Mouse (Mus musculus): Measurements from ENCODE around the gene Baiap2. TPM values are rescaled to one million over a fixed set of nuclear protein-coding genes. Genes with fewer than 3 reads are reported as not detected.
A peak's percentile ranks its signal among the peaks of the same experiment; 100 is the strongest.

Gene Baiap2
- polyA plus RNA-seq, 1 experiment from 2014 or later, result 10.1 TPM

DNA sequence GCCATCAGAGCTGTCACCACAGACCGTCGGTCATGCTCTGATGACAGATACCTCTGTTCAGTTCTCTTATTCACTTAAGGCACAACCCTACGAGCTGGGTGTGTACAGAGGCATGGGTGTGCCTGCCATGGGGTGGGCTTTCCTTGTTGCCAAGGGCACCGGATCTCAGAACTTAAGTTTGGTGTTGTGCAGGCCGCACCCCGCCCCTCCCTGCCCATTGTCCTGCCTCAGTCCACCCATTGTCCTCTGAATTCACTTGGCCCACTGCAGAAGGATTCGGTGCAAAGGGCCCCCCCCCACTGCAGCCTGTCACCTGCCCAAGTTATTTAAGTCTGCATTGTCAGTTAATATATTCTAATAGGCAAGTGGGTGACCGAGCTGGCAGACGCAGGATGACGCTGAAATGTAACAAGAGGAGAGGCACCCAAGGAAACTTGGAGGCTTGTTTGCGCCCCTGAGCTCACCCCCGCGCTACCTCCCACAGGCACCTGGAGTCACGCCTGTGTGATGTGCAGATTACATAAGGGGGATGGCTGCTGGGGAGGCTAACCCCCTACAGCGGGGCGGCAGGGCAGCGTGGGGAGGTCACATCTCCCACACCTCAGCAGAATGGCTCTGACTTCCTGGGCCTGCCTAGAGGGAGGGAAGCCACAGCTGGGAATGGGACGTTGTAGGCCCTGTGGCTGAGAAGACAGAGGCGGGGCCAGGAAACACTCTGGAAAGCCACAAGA, 4.6 kb upstream of the Baiap2 start:
- peaks cover 38% of the 10 kb centered on the region for H3K4me1 ChIP-seq (ENCODE audit: control insufficient read depth, low read depth, low read length)
- H3K27ac ChIP-seq (ENCODE audit: low read length), result peak overlapping the region; percentile 72
- H3K9ac ChIP-seq (ENCODE audit: low read depth, low read length), result no peak overlapping the region
- H3K27me3 ChIP-seq (ENCODE audit: control insufficient read depth, insufficient read depth, low read depth, low read length), result peaks cover 17% of the 10 kb centered on the region
- H3K9me3 ChIP-seq (replicated peaks; ENCODE audit: control insufficient read depth, low read length), result no peaks in the 10 kb centered on the region
- no peak for ATAC-seq (ENCODE audit: low read depth)
- no peak overlapping the region for H3K4me3 ChIP-seq (ENCODE audit: low read depth, low read length)
- peak overlapping the region; percentile 29; the same call in 1 of the 2 replicates for H3K4me2 ChIP-seq (ENCODE audit: low read depth, low read length)
- H3K36me3 ChIP-seq (ENCODE audit: control insufficient read depth, insufficient read depth), result no peaks in the 10 kb centered on the region
- WGBS (ENCODE audit: insufficient replicate concordance), result 46% methylated on average over 19 of the region's 19 CpGs

DNA sequence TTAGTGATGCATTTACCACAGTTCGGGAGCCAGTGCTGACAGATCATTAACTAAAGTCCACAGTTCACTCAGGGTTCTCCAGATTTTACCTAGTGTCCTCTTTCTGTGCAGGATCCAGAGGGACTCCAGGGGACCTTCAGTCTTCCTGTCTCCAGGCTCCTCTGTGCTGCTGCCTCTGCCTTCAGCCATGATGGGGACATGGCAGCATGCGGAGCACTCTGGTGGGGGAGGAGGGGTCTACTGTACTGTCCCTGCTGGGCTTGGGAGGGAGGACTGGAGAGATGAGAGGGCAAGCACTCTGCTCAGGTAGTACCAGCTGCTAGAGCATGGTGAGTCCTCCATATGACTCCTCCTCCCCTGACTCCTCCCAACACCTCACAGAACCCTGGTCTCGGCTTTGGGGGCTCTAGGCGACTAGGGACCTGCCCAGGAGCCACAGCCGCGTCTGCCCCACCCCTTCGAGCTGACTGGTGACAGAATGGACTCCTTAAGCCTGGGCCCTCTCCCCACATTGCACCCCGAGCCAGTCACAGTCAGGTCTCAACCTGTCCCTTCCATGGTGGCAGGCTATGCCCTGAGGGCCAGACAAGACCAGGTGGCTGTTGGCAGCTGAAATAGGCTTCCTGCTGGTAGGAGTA, 3.4 kb upstream of the Baiap2 start:
- Histone ChIP-seq H3K27ac (ENCODE audit: low read length) (peak overlapping the region; percentile 72), H3K9me3 (replicated peaks; ENCODE audit: control insufficient read depth, low read length) (no peaks in the 10 kb centered on the region), H3K36me3 (ENCODE audit: control insufficient read depth, insufficient read depth) (no peaks in the 10 kb centered on the region), H3K4me3 (ENCODE audit: low read depth, low read length) (no peak overlapping the region), H3K4me1 (ENCODE audit: control insufficient read depth, low read depth, low read length) (peaks cover 45% of the 10 kb centered on the region), H3K9ac (ENCODE audit: low read depth, low read length) (no peak overlapping the region), H3K27me3 (ENCODE audit: control insufficient read depth, insufficient read depth, low read depth, low read length) (peaks cover 29% of the 10 kb centered on the region), H3K4me2 (ENCODE audit: low read depth, low read length) (no peak overlapping the region)
- no peak for ATAC-seq (ENCODE audit: low read depth)
- 58% methylated on average over 8 of the region's 8 CpGs for WGBS (ENCODE audit: insufficient replicate concordance)

DNA sequence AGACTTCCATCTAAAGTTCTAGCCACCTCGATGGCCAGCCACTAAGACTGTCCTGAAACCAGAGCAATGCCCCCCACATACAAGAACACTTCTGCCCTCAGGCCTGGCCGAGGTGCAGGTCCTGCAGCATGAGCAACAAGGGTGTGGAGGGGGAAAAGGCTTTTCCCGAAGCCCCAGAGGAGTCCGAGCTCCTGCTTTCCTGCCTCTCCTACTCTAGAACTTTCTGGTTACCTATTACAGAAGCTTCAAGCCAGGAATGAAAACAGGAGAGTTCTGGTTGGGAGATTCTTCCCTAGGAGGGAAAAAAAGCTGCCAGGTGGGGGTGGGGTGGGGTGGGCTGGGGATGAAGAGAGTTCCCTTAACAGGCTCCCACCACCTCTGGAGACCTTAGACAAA, 2.9 kb upstream of the Baiap2 start:
- Histone ChIP-seq H3K9me3 (replicated peaks; ENCODE audit: control insufficient read depth, low read length) (no peaks in the 10 kb centered on the region), H3K4me1 (ENCODE audit: control insufficient read depth, low read depth, low read length) (peaks cover 45% of the 10 kb centered on the region), H3K4me3 (ENCODE audit: low read depth, low read length) (no peak overlapping the region), H3K9ac (ENCODE audit: low read depth, low read length) (no peak overlapping the region), H3K27ac (ENCODE audit: low read length) (peak overlapping the region; percentile 71), H3K4me2 (ENCODE audit: low read depth, low read length) (no peak overlapping the region), H3K36me3 (ENCODE audit: control insufficient read depth, insufficient read depth) (no peaks in the 10 kb centered on the region), H3K27me3 (ENCODE audit: control insufficient read depth, insufficient read depth, low read depth, low read length) (peaks cover 34% of the 10 kb centered on the region)
- ATAC-seq (ENCODE audit: low read depth), result no peak
- 49% methylated on average over 4 of the region's 4 CpGs for WGBS (ENCODE audit: insufficient replicate concordance)

DNA sequence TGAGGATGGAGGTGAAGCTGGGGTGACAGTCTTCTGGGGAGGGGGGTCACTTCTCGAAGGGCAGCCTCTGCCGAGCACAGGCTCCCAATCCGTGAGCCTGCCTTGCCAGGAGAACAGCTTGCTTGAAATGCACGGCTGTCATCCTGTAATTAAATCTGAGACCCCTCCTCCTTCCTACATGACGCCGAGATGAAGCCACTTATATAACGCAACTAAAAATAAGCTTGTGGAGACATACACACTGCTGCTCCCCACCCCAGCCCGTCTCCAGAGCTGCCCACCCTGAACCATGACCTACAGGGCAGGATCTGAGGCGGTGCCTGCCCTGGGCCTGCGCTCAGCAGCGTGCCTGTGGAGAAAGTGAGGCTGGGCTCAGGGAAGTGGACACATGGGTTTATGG, 2.4 kb upstream of the Baiap2 start:
- 57% methylated on average over 11 of the region's 11 CpGs for WGBS (ENCODE audit: insufficient replicate concordance)
- Histone ChIP-seq H3K4me2 (ENCODE audit: low read depth, low read length) (no peak overlapping the region), H3K4me1 (ENCODE audit: control insufficient read depth, low read depth, low read length) (peaks cover 48% of the 10 kb centered on the region), H3K9ac (ENCODE audit: low read depth, low read length) (no peak overlapping the region), H3K4me3 (ENCODE audit: low read depth, low read length) (no peak overlapping the region), H3K9me3 (replicated peaks; ENCODE audit: control insufficient read depth, low read length) (no peaks in the 10 kb centered on the region), H3K27me3 (ENCODE audit: control insufficient read depth, insufficient read depth, low read depth, low read length) (peaks cover 39% of the 10 kb centered on the region), H3K36me3 (ENCODE audit: control insufficient read depth, insufficient read depth) (no peaks in the 10 kb centered on the region), H3K27ac (ENCODE audit: low read length) (no peak overlapping the region)
- no peak for ATAC-seq (ENCODE audit: low read depth)

DNA sequence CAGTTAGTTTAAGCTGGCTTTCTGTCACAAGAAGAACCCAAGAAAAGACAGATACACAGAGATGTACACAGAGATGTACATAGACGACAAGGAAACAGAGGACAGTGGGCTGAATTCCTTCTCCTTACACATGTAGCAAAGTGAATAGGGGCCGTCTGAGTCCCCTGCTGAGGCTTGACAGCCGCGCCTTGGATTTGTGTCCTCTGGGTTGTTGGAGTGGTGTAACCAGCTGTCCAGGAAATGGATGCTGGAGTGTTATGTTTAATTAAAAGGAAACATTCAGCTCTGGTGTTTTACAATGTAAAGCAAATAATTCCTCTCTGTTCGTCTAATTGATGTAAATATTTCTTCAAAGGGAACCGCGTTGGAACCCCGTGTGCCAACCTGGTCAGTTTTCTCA, 769 bp upstream of the Baiap2 start:
- ATAC-seq (ENCODE audit: low read depth), result no peak
- WGBS (ENCODE audit: insufficient replicate concordance), result 16% methylated on average over 8 of the region's 8 CpGs
- Histone ChIP-seq H3K27ac (ENCODE audit: low read length) (no peak overlapping the region; the same call in 1 of the 2 replicates), H3K9ac (ENCODE audit: low read depth, low read length) (no peak overlapping the region; the same call in 1 of the 2 replicates), H3K4me1 (ENCODE audit: control insufficient read depth, low read depth, low read length) (peaks cover 42% of the 10 kb centered on the region), H3K9me3 (replicated peaks; ENCODE audit: control insufficient read depth, low read length) (no peaks in the 10 kb centered on the region), H3K36me3 (ENCODE audit: control insufficient read depth, insufficient read depth) (no peaks in the 10 kb centered on the region), H3K4me3 (ENCODE audit: low read depth, low read length) (peak overlapping the region; percentile 70), H3K4me2 (ENCODE audit: low read depth, low read length) (peak overlapping the region; percentile 91), H3K27me3 (ENCODE audit: control insufficient read depth, insufficient read depth, low read depth, low read length) (peaks cover 41% of the 10 kb centered on the region)

DNA sequence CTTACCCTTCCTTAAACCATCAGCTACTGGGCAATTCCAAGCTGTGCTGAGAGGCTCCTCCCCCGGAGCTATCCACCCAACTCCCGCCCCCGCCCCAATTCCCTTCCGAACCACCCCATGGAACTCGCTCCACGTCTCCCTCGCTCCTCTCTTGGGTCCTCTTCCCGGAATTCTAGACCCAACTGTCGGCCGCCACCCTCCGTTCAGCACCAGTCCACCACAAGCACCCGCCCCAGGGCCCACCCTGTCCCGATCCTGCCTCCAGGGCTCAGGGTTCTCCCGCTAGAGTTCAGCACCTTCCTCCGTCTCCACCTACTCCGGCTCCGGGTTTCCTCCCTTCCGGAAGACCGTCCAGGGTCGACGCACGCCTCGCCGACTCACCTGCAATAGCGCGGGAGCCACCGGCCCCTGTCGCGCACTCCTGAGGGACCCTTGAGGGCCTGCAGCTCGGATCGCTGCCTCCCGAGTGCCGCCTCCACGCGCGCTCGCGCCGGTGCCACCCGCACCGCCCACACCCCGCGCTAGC, 299 bp upstream of the Baiap2 start:
- peaks cover 41% of the 10 kb centered on the region for H3K27me3 ChIP-seq (ENCODE audit: control insufficient read depth, insufficient read depth, low read depth, low read length)
- peak overlapping the region; percentile 70 for H3K4me3 ChIP-seq (ENCODE audit: low read depth, low read length)
- H3K36me3 ChIP-seq (ENCODE audit: control insufficient read depth, insufficient read depth), result no peaks in the 10 kb centered on the region
- under 1% methylated on average over 41 of the region's 43 CpGs for WGBS (ENCODE audit: insufficient replicate concordance)
- peaks cover 38% of the 10 kb centered on the region for H3K4me1 ChIP-seq (ENCODE audit: control insufficient read depth, low read depth, low read length)
- ATAC-seq (ENCODE audit: low read depth), result peak; percentile 35
- peak overlapping the region; percentile 91 for H3K4me2 ChIP-seq (ENCODE audit: low read depth, low read length)
- H3K27ac ChIP-seq (ENCODE audit: low read length), result peak overlapping the region; percentile 79
- peak overlapping the region; percentile 58 for H3K9ac ChIP-seq (ENCODE audit: low read depth, low read length)
- H3K9me3 ChIP-seq (replicated peaks; ENCODE audit: control insufficient read depth, low read length), result no peaks in the 10 kb centered on the region

DNA sequence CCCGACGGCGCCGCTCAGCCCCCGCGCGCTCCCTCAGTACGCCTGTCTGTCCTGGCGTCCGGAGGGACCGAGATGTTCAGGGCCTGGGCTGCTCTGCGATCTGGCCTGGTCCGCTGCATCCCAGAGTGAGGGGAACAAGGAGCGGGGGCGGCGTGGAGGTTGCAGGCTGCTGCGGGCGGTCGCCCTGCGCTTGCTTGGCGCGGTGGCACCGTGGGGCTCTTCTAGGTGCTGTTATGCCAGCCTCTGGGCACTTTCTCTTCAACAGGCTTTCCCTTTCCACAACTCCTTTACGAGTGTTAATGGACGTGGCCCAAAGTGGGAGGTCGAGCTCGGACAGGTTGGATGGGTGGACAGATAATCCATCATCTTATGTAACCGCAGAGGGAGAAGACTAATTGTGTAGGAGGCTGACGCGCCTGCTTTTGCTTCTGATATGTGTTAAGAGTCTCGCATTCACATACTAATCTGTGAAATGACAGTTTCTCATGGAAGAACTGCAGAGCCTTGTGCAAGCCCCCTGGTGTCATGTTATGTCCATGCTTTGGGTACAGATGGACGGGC, 945 bp downstream of the Baiap2 start:
- ATAC-seq (ENCODE audit: low read depth), result no peak
- WGBS (ENCODE audit: insufficient replicate concordance), result 3% methylated on average over 31 of the region's 32 CpGs
- Histone ChIP-seq H3K4me1 (ENCODE audit: control insufficient read depth, low read depth, low read length) (peaks cover 36% of the 10 kb centered on the region), H3K27ac (ENCODE audit: low read length) (no peak overlapping the region), H3K9ac (ENCODE audit: low read depth, low read length) (peak overlapping the region; percentile 70), H3K36me3 (ENCODE audit: control insufficient read depth, insufficient read depth) (no peaks in the 10 kb centered on the region), H3K9me3 (replicated peaks; ENCODE audit: control insufficient read depth, low read length) (no peaks in the 10 kb centered on the region), H3K4me3 (ENCODE audit: low read depth, low read length) (peak overlapping the region; percentile 69), H3K4me2 (ENCODE audit: low read depth, low read length) (peak overlapping the region; percentile 91), H3K27me3 (ENCODE audit: control insufficient read depth, insufficient read depth, low read depth, low read length) (peaks cover 41% of the 10 kb centered on the region)

DNA sequence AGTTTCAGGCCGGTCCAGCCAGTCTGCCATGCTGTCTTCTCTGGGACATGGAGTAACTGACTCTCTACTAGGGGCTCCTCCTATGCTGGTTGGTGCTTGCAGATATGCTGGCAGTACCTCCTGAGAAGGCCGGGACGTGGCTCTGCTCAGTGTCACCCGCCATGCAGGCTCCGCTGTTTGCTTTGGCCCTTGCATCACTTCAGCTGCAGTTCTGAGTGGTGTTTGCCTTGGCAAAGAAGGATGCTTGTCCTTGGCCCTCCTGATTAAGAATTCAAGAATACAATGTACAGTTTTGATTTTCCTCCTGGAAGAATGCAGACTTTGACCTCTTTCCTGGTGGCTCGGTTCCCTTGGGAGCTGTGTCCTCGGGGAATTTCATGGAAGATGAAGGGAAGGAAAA, 2.8 kb downstream of the Baiap2 start:
- Histone ChIP-seq H3K4me1 (ENCODE audit: control insufficient read depth, low read depth, low read length) (peaks cover 30% of the 10 kb centered on the region), H3K27ac (ENCODE audit: low read length) (no peak overlapping the region), H3K36me3 (ENCODE audit: control insufficient read depth, insufficient read depth) (no peaks in the 10 kb centered on the region), H3K9me3 (replicated peaks; ENCODE audit: control insufficient read depth, low read length) (no peaks in the 10 kb centered on the region), H3K27me3 (ENCODE audit: control insufficient read depth, insufficient read depth, low read depth, low read length) (peaks cover 41% of the 10 kb centered on the region), H3K4me3 (ENCODE audit: low read depth, low read length) (no peak overlapping the region), H3K9ac (ENCODE audit: low read depth, low read length) (no peak overlapping the region), H3K4me2 (ENCODE audit: low read depth, low read length) (peak overlapping the region; percentile 91)
- WGBS (ENCODE audit: insufficient replicate concordance), result 61% methylated on average over 7 of the region's 7 CpGs
- ATAC-seq (ENCODE audit: low read depth), result no peak

DNA sequence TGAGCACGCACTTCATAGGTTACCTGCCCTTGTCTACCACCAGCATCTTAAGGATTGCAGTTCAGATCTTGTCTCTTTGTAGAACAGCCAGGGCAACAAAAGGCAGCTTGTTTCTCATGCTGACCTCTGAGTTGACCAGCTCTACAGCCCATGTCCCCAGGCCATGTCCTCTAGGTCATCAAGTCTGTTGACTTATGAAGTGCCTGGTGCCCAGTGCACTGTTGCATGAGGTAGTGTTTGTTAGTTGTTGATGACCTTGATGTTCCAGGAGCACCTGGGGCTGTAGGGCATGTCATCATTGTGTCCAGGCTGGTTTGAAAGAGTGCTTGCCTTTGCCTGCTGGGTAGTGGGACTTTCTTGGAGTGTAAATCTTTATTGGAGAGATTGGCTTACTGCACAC, 4.9 kb downstream of the Baiap2 start:
- Histone ChIP-seq H3K36me3 (ENCODE audit: control insufficient read depth, insufficient read depth) (no peaks in the 10 kb centered on the region), H3K27me3 (ENCODE audit: control insufficient read depth, insufficient read depth, low read depth, low read length) (peaks cover 26% of the 10 kb centered on the region), H3K4me3 (ENCODE audit: low read depth, low read length) (no peak overlapping the region), H3K4me1 (ENCODE audit: control insufficient read depth, low read depth, low read length) (peaks cover 23% of the 10 kb centered on the region), H3K9me3 (replicated peaks; ENCODE audit: control insufficient read depth, low read length) (no peaks in the 10 kb centered on the region), H3K27ac (ENCODE audit: low read length) (peak overlapping the region; percentile 70), H3K4me2 (ENCODE audit: low read depth, low read length) (0 out of 2 replicates have a peak overlapping the region, but pooled peaks have one; percentile 14), H3K9ac (ENCODE audit: low read depth, low read length) (peak overlapping the region; percentile 15; the same call in 1 of the 2 replicates)
- WGBS (ENCODE audit: insufficient replicate concordance), result 82% methylated on average over 1 of the region's 1 CpGs
- ATAC-seq (ENCODE audit: low read depth), result peak; percentile 55

All from liver, embryonic 16.5 days (tissue).